Mouse (Mus musculus): ENCODE results near the gene Fam160a1. TPM values are rescaled to one million over a fixed set of nuclear protein-coding genes. Genes with fewer than 3 reads are reported as not detected.

The Fam160a1 gene
- polyA plus RNA-seq, 1 experiment from 2014 or later, result 3.8 TPM

DNA sequence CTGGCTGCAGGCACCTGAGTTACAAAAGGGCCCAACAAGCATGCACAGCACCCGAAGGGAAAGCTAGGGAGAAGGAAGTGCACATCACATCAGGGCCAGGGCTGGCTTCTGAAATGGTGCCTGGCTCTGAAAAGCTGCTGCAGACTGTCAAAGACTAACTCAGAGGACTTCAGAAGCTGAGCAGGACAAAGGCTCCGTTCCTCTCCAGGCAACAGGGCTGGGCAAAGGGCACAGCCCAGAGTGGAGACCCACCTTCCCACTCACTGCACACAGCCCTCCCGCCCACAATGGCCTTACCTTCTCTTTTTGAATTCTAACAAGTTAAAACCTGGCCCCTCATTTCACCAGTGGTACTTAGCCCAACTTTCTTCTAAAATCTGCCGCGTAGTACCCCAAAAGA is 153.3 kb downstream of the Fam160a1 start:
- no peaks in the 10 kb centered on the region for H3K9me3 ChIP-seq (ENCODE audit: control insufficient read depth, low read length)
- no peak overlapping the region for H3K27ac ChIP-seq (ENCODE audit: low read length)
- H3K27me3 ChIP-seq (replicated peaks; ENCODE audit: control insufficient read depth, insufficient read depth, low read length), result no peaks in the 10 kb centered on the region
- H3K4me3 ChIP-seq (ENCODE audit: low read length), result no peak overlapping the region
- no peak overlapping the region for H3K4me2 ChIP-seq (ENCODE audit: low read depth, low read length)
- 77% methylated on average over 5 of the region's 5 CpGs for WGBS
- no peaks in the 10 kb centered on the region for H3K4me1 ChIP-seq (ENCODE audit: control insufficient read depth, insufficient read depth, low read length)
- H3K36me3 ChIP-seq (ENCODE audit: control insufficient read depth, insufficient read depth, low read length), result no peaks in the 10 kb centered on the region
- H3K9ac ChIP-seq (ENCODE audit: low read depth, low read length), result no peak overlapping the region
- ATAC-seq, result no peak

DNA sequence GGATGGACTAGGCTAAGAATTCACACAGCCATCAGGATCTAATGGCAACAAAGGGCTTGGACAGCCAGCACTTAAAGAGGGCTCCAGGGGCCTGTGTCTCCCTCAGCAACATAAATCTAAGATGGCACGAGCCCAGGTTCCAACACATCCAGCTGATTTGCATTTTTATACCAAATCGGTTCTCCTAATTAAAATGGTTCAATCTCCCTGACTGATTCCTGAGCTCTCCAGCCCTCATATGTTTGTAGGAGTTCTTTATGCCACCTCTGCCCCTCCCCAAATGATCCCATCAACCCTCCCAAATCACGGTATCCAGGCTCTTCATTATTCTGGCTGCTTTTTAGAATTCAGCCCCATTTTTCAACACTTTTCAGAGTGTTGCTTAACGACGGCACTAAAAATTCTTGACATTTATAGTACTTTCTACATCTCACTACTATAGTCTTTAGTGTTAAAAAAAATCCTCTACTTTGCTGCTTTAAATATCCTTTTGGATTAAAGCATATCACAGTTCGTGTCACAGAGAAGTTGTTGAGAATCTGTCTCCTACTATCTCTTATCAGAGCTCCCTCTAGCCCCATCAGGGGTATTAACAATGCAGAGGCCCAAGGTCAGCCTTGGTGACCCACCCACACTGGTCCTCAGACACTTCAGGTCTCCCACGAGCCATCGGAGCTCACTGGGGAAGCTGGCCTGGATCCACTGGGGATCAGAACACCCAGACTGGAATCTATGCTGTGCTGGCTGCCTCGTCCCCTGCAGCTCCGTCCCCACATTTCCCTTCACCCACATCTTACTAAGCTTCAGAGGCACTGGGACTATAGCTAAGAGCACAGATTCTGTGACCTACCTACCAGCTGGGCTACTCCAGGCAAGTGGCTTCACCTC is 154.9 kb downstream of the Fam160a1 start:
- Histone ChIP-seq H3K9ac (ENCODE audit: low read depth, low read length) (no peak overlapping the region), H3K27ac (ENCODE audit: low read length) (no peak overlapping the region), H3K4me1 (ENCODE audit: control insufficient read depth, insufficient read depth, low read length) (no peaks in the 10 kb centered on the region), H3K4me3 (ENCODE audit: low read length) (no peak overlapping the region), H3K36me3 (ENCODE audit: control insufficient read depth, insufficient read depth, low read length) (no peaks in the 10 kb centered on the region), H3K27me3 (replicated peaks; ENCODE audit: control insufficient read depth, insufficient read depth, low read length) (no peaks in the 10 kb centered on the region), H3K9me3 (ENCODE audit: control insufficient read depth, low read length) (no peaks in the 10 kb centered on the region), H3K4me2 (ENCODE audit: low read depth, low read length) (no peak overlapping the region)
- 72% methylated on average over 10 of the region's 10 CpGs for WGBS
- no peak for ATAC-seq

DNA sequence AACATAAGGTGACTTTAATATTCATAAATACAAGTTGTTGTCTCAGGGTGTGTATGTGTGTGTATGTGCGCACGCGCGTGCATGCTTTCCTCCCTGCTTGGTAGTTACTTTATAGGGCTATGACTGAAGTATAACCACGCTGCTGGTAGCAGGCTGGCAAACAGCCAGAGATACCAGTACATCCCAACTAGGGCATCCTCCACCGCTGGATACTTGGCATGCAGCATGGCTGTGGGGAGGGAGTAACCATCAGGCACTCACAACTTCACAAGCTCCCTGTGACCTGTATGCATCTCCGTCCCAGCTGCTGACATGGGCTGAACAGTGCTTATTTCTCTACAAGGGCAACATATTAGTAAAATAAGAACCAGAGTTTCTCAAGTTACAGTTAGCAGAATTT is 157.4 kb downstream of the Fam160a1 start:
- no peak overlapping the region for H3K4me3 ChIP-seq (ENCODE audit: low read length)
- no peaks in the 10 kb centered on the region for H3K36me3 ChIP-seq (ENCODE audit: control insufficient read depth, insufficient read depth, low read length)
- no peak overlapping the region for H3K27ac ChIP-seq (ENCODE audit: low read length)
- WGBS, result 77% methylated on average over 7 of the region's 7 CpGs
- H3K9ac ChIP-seq (ENCODE audit: low read depth, low read length), result no peak overlapping the region
- H3K27me3 ChIP-seq (replicated peaks; ENCODE audit: control insufficient read depth, insufficient read depth, low read length), result no peaks in the 10 kb centered on the region
- H3K4me2 ChIP-seq (ENCODE audit: low read depth, low read length), result no peak overlapping the region
- ATAC-seq, result no peak
- no peaks in the 10 kb centered on the region for H3K4me1 ChIP-seq (ENCODE audit: control insufficient read depth, insufficient read depth, low read length)
- H3K9me3 ChIP-seq (ENCODE audit: control insufficient read depth, low read length), result no peaks in the 10 kb centered on the region

DNA sequence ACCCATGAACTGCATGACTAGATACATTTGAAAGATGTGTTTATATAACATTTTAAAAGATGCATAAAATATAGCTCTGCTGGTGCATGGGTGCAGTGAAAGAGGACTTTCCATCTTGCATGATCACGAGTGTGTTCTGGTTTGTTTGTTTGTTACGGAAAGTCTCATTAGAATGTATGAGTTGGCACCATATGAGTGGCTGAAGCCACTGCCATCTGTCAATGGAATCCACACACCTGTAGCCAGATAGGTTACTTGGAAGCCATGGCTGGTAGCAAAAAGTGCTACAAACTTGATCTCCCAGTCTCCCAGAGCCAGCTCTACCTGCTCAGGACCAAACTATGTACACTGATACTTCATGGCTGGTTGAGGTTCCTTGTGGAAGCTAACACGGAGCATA is 161.6 kb downstream of the Fam160a1 start:
- Histone ChIP-seq H3K4me2 (ENCODE audit: low read depth, low read length) (no peak overlapping the region), H3K4me3 (ENCODE audit: low read length) (no peak overlapping the region), H3K9ac (ENCODE audit: low read depth, low read length) (no peak overlapping the region), H3K4me1 (ENCODE audit: control insufficient read depth, insufficient read depth, low read length) (no peaks in the 10 kb centered on the region), H3K27me3 (replicated peaks; ENCODE audit: control insufficient read depth, insufficient read depth, low read length) (no peaks in the 10 kb centered on the region), H3K27ac (ENCODE audit: low read length) (no peak overlapping the region), H3K9me3 (ENCODE audit: control insufficient read depth, low read length) (no peaks in the 10 kb centered on the region), H3K36me3 (ENCODE audit: control insufficient read depth, insufficient read depth, low read length) (peaks cover 3% of the 10 kb centered on the region; the same call in 1 of the 2 replicates)
- whole genome bisulfite sequencing, result 90% methylated on average over 3 of the region's 3 CpGs
- no peak for ATAC-seq

DNA sequence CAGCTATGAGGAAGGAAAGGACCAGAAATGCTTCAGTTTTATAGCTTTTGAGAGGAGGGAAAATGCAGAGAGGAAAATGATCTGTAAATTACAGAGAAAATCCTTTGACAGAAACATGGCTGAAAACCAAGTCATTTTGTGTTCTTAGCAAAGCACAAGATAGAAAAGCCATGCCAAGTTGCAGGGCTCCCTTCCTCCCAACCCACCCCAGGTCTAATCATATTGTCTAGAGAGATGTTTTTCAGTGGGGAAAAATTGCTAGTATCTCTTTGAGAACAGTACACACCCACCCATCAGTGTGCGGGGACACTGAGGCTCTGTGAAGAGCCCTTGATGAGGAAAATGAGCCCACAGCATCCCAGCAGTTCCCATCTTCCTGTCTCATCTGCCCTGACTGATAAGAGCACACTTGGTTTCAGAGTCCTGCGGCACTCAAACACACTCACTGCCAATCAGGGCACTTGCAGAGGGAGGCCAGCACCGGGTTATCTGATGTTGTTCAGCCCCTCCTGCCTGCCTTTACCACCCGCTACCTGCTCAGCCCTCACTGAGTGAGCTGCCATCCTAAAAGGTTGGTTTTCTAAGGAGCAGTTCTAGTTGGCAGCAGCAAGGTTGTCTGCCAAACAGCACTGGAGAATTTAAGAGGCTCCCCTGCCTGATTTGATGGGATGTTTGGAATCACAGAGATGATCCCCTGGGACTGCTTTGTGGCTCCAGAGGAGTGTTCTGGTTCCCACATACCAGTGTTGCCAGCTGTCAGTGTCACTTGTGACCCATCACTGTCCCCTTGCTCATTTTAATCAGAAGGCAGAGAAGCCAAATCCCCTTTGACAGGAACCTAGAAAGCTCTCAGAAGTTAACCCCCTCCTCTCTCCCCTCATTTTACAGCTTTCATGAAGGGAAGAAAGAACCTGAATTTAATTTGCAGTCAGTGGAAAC is 164.1 kb downstream of the Fam160a1 start:
- peaks cover 3% of the 10 kb centered on the region; the same call in 1 of the 2 replicates for H3K36me3 ChIP-seq (ENCODE audit: control insufficient read depth, insufficient read depth, low read length)
- 71% methylated on average over 4 of the region's 4 CpGs for WGBS
- H3K4me1 ChIP-seq (ENCODE audit: control insufficient read depth, insufficient read depth, low read length), result no peaks in the 10 kb centered on the region
- H3K27me3 ChIP-seq (replicated peaks; ENCODE audit: control insufficient read depth, insufficient read depth, low read length), result no peaks in the 10 kb centered on the region
- no peak for ATAC-seq
- no peak overlapping the region for H3K9ac ChIP-seq (ENCODE audit: low read depth, low read length)
- no peak overlapping the region for H3K4me3 ChIP-seq (ENCODE audit: low read length)
- H3K27ac ChIP-seq (ENCODE audit: low read length), result no peak overlapping the region
- H3K4me2 ChIP-seq (ENCODE audit: low read depth, low read length), result no peak overlapping the region
- H3K9me3 ChIP-seq (ENCODE audit: control insufficient read depth, low read length), result no peaks in the 10 kb centered on the region

DNA sequence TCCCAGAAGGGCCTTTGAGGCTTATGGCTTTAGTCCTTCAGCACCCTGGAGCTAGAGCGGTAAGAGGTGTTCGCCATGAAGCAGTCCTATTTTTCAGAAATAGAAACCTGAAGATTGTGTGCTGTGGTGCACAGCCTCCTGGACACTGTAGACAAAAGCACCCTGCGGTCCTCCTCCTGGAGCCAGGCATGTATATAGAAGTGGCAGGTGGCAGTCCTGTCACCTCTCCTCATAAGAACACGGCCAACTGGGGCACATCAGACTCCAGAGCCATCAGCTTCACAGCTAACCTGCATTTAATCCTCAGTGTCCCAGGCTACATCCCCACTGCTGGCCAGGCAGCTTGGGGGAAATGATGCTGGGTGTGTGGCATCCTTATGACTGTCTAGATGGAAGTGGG is 167.9 kb downstream of the Fam160a1 start:
- Histone ChIP-seq H3K27me3 (replicated peaks; ENCODE audit: control insufficient read depth, insufficient read depth, low read length) (no peaks in the 10 kb centered on the region), H3K4me1 (ENCODE audit: control insufficient read depth, insufficient read depth, low read length) (no peaks in the 10 kb centered on the region), H3K36me3 (ENCODE audit: control insufficient read depth, insufficient read depth, low read length) (peaks cover 3% of the 10 kb centered on the region; the same call in 1 of the 2 replicates), H3K9ac (ENCODE audit: low read depth, low read length) (no peak overlapping the region), H3K4me2 (ENCODE audit: low read depth, low read length) (no peak overlapping the region), H3K9me3 (ENCODE audit: control insufficient read depth, low read length) (no peaks in the 10 kb centered on the region), H3K4me3 (ENCODE audit: low read length) (no peak overlapping the region), H3K27ac (ENCODE audit: low read length) (no peak overlapping the region)
- 91% methylated on average over 4 of the region's 4 CpGs for WGBS
- no peak for ATAC-seq

DNA sequence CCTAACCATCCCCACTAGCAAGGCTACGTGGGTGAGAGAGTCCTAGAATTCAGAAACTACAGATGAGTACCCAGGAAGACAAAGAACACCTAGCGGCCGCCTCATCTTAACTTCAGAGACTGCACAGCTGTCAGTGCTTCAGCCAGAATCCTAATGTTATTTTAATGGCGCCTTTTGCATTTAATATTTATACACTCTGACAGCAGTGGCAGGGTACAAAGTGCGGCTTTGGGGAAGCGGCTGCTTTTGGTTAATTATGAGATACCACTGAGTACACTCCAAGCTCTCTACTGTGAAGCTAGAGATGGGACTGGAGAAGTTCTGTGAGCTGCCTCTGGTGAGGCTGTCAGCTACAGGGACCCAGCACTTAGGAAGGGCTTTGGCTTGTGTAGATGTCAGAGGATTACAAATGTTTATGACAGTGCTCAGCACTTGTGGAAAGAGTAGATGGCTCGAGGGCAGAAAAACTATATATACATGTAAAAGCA is 171.5 kb downstream of the Fam160a1 start:
- ATAC-seq, result no peak
- H3K4me2 ChIP-seq (ENCODE audit: low read depth, low read length), result no peak overlapping the region
- no peaks in the 10 kb centered on the region for H3K4me1 ChIP-seq (ENCODE audit: control insufficient read depth, insufficient read depth, low read length)
- no peak overlapping the region for H3K4me3 ChIP-seq (ENCODE audit: low read length)
- WGBS, result 63% methylated on average over 7 of the region's 7 CpGs
- H3K9me3 ChIP-seq (ENCODE audit: control insufficient read depth, low read length), result no peaks in the 10 kb centered on the region
- H3K27ac ChIP-seq (ENCODE audit: low read length), result no peak overlapping the region
- H3K27me3 ChIP-seq (replicated peaks; ENCODE audit: control insufficient read depth, insufficient read depth, low read length), result no peaks in the 10 kb centered on the region
- H3K36me3 ChIP-seq (ENCODE audit: control insufficient read depth, insufficient read depth, low read length), result no peaks in the 10 kb centered on the region; the same call in 1 of the 2 replicates
- no peak overlapping the region for H3K9ac ChIP-seq (ENCODE audit: low read depth, low read length)

DNA sequence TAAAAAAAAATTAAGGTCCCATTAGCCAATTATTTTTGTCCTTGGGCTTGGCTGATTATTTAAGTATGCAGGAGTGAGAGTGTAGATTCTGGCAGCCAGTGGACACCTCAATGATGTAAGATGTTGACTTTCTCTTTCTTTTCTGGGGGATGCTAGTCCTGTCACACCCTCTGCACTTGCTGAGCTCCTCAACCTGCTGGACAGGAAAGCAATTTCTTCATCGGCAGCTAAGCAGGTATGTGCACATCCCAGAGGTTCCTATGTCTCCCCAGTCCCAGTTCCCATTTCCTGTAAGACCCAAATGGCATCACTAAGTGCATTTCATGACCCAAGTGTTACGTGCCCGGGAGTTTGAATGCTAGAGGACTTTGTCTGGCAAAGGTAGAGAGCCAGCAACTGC is 172.3 kb downstream of the Fam160a1 start:
- no peaks in the 10 kb centered on the region for H3K9me3 ChIP-seq (ENCODE audit: control insufficient read depth, low read length)
- no peak overlapping the region for H3K4me2 ChIP-seq (ENCODE audit: low read depth, low read length)
- no peaks in the 10 kb centered on the region; the same call in 1 of the 2 replicates for H3K36me3 ChIP-seq (ENCODE audit: control insufficient read depth, insufficient read depth, low read length)
- H3K4me3 ChIP-seq (ENCODE audit: low read length), result no peak overlapping the region
- ATAC-seq, result no peak
- WGBS, result 94% methylated on average over 3 of the region's 3 CpGs
- H3K27ac ChIP-seq (ENCODE audit: low read length), result no peak overlapping the region
- H3K4me1 ChIP-seq (ENCODE audit: control insufficient read depth, insufficient read depth, low read length), result no peaks in the 10 kb centered on the region
- H3K9ac ChIP-seq (ENCODE audit: low read depth, low read length), result no peak overlapping the region
- H3K27me3 ChIP-seq (replicated peaks; ENCODE audit: control insufficient read depth, insufficient read depth, low read length), result no peaks in the 10 kb centered on the region

DNA sequence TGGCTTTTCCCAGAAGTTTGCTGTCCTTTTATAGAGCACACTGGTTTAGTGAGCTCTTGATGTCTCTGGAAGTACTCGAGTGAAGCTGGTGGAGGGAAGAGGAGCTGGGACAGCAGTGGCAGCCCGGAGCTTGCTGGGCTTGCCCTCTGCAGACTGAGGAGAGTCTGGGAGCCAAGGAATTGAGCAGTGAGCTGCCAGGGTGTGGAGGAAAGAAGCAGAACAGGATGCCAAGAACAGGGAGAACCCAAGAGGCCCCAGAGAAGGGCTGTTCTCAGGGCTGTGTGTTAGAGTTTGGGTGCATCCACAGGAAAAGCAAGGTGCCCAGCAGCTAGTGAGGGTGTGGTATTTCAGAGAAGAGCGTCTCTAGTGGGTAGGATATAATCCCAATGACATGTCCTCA is 175.3 kb downstream of the Fam160a1 start:
- Histone ChIP-seq H3K9ac (ENCODE audit: low read depth, low read length) (no peak overlapping the region), H3K27ac (ENCODE audit: low read length) (no peak overlapping the region), H3K9me3 (ENCODE audit: control insufficient read depth, low read length) (no peaks in the 10 kb centered on the region), H3K4me1 (ENCODE audit: control insufficient read depth, insufficient read depth, low read length) (no peaks in the 10 kb centered on the region), H3K27me3 (replicated peaks; ENCODE audit: control insufficient read depth, insufficient read depth, low read length) (no peaks in the 10 kb centered on the region), H3K4me3 (ENCODE audit: low read length) (no peak overlapping the region), H3K36me3 (ENCODE audit: control insufficient read depth, insufficient read depth, low read length) (no peaks in the 10 kb centered on the region), H3K4me2 (ENCODE audit: low read depth, low read length) (no peak overlapping the region)
- 82% methylated on average over 3 of the region's 3 CpGs for WGBS
- ATAC-seq, result no peak

Measured in intestine, embryonic 16.5 days (tissue).